Mouse (Mus musculus): ENCODE data around the gene Pfkfb3. TPM values are rescaled to one million over a fixed set of nuclear protein-coding genes. Genes with fewer than 3 reads are reported as not detected.

The Pfkfb3 gene
- polyA plus RNA-seq, 1 experiment = not detected

DNA sequence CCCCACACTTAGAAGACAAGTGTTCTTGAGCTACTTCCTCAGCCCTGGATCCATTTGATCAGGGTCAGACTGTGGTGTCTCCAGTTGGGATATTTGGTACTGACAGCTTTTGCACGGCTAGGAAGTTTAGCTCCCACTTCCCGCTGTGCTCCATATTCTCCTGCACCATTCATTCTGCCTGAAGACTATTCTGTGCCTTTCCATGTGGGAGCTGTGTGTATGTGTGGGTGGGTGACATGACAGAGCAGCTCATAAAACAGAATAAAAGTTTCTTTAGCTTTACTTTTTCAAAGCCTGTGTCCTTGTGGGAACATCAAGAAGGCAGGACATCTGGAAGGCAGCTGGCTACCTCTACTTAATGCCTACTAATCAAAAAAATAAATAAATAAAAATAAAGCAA lies 130.5 kb downstream of the Pfkfb3 start:
- 75% methylated on average over 2 of the region's 2 CpGs for WGBS
- Histone ChIP-seq H3K4me1 (ENCODE audit: control insufficient read depth, insufficient read depth, low read length) (peaks cover 6% of the 10 kb centered on the region), H3K4me3 (ENCODE audit: insufficient read depth, low read depth, low read length) (no peak overlapping the region), H3K27ac (ENCODE audit: insufficient read depth, low read depth, low read length) (no peak overlapping the region)
- no peak for TF ChIP-seq CTCF (IDR thresholded peaks at IDR 0.05; ENCODE audit: insufficient read depth, low read depth, low read length)
- no peak for TF ChIP-seq POLR2A (IDR thresholded peaks at IDR 0.05; ENCODE audit: insufficient read depth, low read depth, low read length)

DNA sequence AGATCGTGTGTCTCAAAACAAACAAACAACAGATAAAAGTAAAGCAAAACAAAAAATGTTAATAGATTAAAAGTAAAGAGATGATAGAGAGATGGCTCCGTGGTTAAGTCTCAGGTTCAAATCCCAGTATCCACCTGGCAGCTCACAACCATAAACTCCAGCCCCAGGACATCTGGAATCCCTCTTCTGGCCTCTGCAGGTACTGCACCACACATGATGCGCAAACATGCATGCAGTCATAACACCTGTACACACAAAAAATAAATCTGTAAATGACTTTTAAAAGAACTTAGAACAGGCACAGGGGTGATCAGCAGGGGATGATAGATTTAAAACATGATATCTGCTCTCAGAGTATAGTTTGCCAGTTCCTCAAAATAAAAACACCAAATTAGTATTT lies 131.5 kb downstream of the Pfkfb3 start:
- Histone ChIP-seq H3K27ac (ENCODE audit: insufficient read depth, low read depth, low read length) (no peak overlapping the region), H3K4me1 (ENCODE audit: control insufficient read depth, insufficient read depth, low read length) (peaks cover 6% of the 10 kb centered on the region), H3K4me3 (ENCODE audit: insufficient read depth, low read depth, low read length) (no peak overlapping the region)
- TF ChIP-seq POLR2A (IDR thresholded peaks at IDR 0.05; ENCODE audit: insufficient read depth, low read depth, low read length) (no peak), CTCF (IDR thresholded peaks at IDR 0.05; ENCODE audit: insufficient read depth, low read depth, low read length) (no peak)
- WGBS = 94% methylated on average over 3 of the region's 3 CpGs

Other genes starting within 250 kb of the Pfkfb3 start
- not detected in 2 replicates for gene Rbm17, start 50.1 kb upstream of the Pfkfb3 start, polyA plus RNA-seq (2012; ENCODE audit: insufficient read depth, insufficient read length, low replicate concordance, missing spikeins)
- gene Gm17490, start 72.2 kb upstream of the Pfkfb3 start, polyA plus RNA-seq (2012; ENCODE audit: insufficient read depth, insufficient read length, low replicate concordance, missing spikeins) = not detected in 2 replicates
- gene Il2ra, start 88.7 kb upstream of the Pfkfb3 start, polyA plus RNA-seq (2012; ENCODE audit: insufficient read depth, insufficient read length, low replicate concordance, missing spikeins) = not detected in 2 replicates
- not detected in 2 replicates for gene Il15ra, start 151.2 kb upstream of the Pfkfb3 start, polyA plus RNA-seq (2012; ENCODE audit: insufficient read depth, insufficient read length, low replicate concordance, missing spikeins)
- gene Fbh1, start 223.5 kb upstream of the Pfkfb3 start, polyA plus RNA-seq (2012; ENCODE audit: insufficient read depth, insufficient read length, low replicate concordance, missing spikeins) = not detected in 2 replicates
- not detected in 2 replicates for gene Ankrd16, start 223.8 kb upstream of the Pfkfb3 start, polyA plus RNA-seq (2012; ENCODE audit: insufficient read depth, insufficient read length, low replicate concordance, missing spikeins)